Mouse (Mus musculus): Measurements from ENCODE around the gene Poc1b. TPM values are rescaled to one million over a fixed set of nuclear protein-coding genes. Genes with fewer than 3 reads are reported as not detected.

The Poc1b gene
- 10 to 100 TPM; 18.7 to 21.3 TPM for polyA plus RNA-seq (2017; shearing (Covaris generic))

GRCm38 (mm10) chr10:99106703-99107631 is at the start of gene Poc1b:
Gene Poc1b (plus strand): TSS chr10:99107036.

GRCm38 (mm10) chr10:99107964-99108363 is 1.1 kb downstream of the Poc1b start, which contains the start of gene Galnt4:
Gene Galnt4 (plus strand): TSS chr10:99108159.

GRCm38 (mm10) chr10:99126225-99126624 is 19.4 kb downstream of the Poc1b start, which contains the start of gene Phxr2:
Gene Phxr2 (minus strand): TSS chr10:99126325.

Other genes with a start within 250 kb of the Poc1b start
- 100 to 1,000 TPM in 1 of 2 experiments, 10 to 100 TPM in 1; 78.0 to 147 TPM for gene Atp2b1, start 192.6 kb upstream of the Poc1b start, polyA plus RNA-seq (2017; shearing (Covaris generic))
- 1 to 10 TPM; 4.9 to 6.0 TPM for gene Galnt4, start 1.1 kb downstream of the Poc1b start, polyA plus RNA-seq (2017; shearing (Covaris generic))
- under 1 TPM; 0.20 to 0.23 TPM for gene Phxr2, start 19.3 kb downstream of the Poc1b start, polyA plus RNA-seq (2017; shearing (Covaris generic))
- 10 to 100 TPM; 22.1 to 60.8 TPM for gene Dusp6, start 156.2 kb downstream of the Poc1b start, polyA plus RNA-seq (2017; shearing (Covaris generic))

All from activated CD4-positive, CD25-positive, alpha-beta regulatory T cell (primary cell).